Mouse (Mus musculus) CD4-positive, CD25-positive, alpha-beta regulatory T cell, adult 2 months (primary cell): ENCODE results near the gene Gpx4.
"Not testable (repeated sequence)": the region's sequence is repeated elsewhere in the genome, so short reads cannot be mapped to it uniquely, and the experiment has no call there.

ENCODE experiments used
- DNase-seq: peaks from one replicate; pipeline ENCODE4 v3.0.0-alpha.2; 2012; ENCODE audit warnings: low read depth, low spot score

Gene Gpx4

GRCm38 (mm10) chr10:80050244-80050643, 3.3 kb downstream of the Gpx4 start:
- DNase-seq, result peak; percentile 56

- DNase-seq, result no peak
Observed at GRCm38 (mm10) chr10:80050885-80051617, 4.1 kb downstream of the Gpx4 start.

DNA sequence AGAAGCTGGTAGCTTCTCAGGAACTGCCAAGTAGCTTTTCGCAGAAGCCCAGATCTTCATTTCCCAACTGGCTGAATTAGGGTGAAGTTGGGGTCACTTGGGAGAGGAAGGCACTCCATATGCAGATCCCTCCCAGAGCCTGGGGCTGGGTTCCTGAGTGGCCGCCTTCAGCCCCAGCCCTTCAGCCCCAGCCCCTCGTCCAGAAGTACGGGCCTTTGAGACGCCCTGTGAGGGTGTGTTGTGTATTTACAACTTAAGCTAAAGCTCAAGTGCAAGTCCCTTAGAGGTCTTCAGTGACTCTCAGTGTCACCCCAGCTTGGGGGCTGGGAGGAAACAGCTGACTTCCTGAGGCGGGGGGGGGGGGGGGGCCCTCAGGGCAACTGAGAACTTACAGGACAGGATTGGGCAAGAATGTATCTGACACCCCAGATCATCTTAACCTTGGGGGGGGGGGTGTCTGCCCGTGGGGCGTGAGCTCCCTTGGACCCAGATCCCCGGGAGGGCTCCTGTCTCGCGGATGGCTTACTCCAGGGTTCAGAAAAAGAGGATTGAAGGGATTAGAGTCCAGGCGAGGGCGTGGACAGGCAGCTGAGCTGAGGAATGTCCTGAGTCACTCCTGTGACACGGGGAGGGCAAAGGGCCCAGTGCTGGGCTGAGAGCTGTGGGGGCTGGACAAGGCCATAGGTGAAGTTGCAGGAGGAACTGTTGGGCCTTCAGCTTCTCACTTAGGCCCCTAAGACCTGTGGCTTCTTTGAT, 4.8 kb downstream of the Gpx4 start:
- peak; percentile 55 for DNase-seq

- DNase-seq, result no peak
Observed at GRCm38 (mm10) chr10:80052374-80052764, 5.4 kb downstream of the Gpx4 start.

- peak; percentile 100 for DNase-seq
Observed at GRCm38 (mm10) chr10:80053259-80053780, 6.4 kb downstream of the Gpx4 start.

DNA sequence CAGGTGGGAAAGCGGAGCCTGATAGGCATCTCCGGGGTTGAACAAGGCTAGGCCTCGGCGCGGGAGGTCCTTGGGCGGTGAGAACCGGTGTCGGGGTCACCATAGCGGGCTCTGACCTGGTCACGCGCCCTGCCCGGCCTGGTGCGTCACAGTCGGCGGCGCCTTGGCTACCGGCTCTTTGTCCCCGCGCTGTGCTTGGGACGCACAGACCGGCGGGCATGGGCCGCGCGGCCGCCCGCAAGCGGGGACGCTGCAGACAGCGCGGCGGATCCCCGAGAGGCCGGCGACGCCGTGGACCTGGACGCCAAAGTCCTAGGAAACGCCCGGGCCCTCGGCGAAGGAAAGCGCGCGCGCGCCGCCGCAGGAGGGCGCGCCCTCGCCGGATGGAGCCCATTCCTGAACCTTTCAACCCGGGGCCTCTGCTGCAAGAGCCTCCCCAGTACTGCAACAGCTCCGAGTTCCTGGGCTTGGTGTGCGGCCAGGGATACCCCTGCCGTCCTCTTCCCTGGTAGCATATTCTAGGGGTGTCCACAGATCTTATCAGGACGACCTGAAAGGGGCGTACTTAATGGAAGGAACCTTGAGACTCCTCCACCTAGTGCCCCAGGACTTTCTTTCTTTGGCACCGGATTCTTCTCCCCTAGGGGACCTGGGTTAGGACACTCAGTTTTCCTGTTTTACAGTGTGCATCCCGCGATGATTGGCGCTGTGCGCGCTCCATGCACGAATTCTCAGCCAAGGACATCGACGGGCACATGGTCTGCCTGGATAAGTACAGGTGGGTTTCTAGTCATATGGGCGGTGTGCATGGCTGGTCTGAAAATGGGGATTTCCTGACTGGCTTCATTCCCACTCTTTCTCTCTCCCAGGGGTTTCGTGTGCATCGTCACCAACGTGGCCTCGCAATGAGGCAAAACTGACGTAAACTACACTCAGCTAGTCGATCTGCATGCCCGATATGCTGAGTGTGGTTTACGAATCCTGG, 7.2 kb downstream of the Gpx4 start:
- DNase-seq, result peak; percentile 76

DNA sequence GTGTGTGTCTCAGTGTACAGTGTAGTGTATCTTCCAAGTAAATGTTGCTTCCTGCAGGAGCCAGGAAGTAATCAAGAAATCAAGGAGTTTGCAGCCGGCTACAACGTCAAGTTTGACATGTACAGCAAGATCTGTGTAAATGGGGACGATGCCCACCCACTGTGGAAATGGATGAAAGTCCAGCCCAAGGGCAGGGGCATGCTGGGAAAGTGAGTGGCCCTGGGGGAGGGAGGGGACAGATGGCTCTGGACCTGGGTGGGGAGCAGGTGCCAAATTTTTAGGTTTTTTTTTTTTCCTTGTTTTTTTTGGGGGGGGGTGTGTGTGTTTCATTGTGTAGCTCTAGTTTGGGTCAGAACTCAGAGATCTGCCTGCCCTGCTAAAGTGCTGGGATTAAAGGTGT, 7.9 kb downstream of the Gpx4 start:
- DNase-seq, result not testable (repeated sequence)

DNA sequence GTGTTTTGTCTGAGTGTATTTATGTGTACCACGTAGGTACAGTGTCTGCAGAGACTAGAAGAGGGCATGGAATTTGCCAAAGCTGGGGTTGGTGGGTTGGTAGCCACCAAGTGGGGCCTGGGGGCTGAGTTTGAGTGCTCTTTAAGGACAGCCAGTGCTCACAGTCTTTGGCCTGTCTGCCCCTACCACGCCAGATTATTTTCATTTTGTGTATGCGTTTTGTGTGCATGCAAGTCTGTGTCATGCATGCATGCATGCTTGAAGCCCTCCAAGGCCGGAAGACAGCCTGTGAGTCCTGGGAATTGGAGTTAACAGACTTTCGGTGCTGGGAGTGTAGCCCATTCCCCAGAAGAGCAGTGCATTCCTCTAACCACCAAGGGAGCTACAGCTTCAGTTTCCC, 8.4 kb downstream of the Gpx4 start:
- no peak for DNase-seq

DNA sequence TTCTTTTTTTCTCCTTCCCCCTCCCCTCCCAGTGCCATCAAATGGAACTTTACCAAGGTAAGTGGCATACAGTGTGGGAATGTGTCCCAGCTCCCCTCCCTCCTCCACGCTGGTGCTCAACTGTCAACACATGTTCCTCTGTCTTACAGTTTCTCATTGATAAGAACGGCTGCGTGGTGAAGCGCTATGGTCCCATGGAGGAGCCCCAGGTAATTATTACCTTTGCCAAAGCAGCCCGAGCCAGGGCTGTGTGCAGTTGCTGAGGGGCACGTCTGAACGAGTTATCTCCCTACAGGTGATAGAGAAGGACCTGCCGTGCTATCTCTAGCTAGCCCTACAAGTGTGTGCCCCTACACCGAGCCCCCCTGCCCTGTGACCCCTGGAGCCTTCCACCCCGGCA, 8.9 kb downstream of the Gpx4 start:
- DNase-seq, result no peak

GRCm38 (mm10) chr10:80056506-80056905, 9.5 kb downstream of the Gpx4 start:
- DNase-seq, result no peak

DNA sequence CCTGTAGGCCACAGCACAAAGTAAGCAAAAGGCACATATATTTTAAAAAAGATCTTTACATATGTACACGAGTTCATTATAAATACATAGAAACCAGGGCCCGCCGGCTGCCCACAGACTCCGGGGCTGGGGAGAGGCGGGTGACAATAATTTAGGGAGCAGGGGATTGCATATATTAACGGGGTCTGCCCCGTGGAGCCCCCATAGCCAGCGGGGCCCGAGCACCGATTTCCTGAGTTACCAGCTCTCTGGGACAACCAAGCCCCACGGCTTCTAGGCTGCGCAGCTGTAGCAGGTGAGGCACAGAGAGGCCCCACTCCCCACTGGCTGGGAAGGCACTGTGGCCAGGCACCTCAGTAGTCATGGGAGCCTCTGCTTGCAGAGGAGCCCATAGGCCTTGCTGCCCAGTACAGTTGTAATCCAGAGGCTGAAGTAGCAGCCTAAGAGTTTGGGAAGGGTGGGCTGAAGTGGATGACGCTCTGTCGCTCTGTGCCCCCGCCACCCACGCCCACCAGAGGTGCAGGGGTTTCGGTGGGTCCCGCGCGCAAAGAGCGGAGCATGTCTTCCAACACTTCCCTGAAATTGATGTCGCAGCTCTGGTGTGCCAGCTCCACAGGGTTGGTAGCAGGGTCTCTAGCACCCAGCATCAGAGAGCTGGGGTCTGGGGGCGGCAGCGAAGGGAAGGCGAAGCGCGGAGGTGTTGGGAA, 10.2 kb downstream of the Gpx4 start:
- no peak for DNase-seq

GRCm38 (mm10) chr10:80057683-80058326, 10.8 kb downstream of the Gpx4 start:
- DNase-seq, result no peak

DNA sequence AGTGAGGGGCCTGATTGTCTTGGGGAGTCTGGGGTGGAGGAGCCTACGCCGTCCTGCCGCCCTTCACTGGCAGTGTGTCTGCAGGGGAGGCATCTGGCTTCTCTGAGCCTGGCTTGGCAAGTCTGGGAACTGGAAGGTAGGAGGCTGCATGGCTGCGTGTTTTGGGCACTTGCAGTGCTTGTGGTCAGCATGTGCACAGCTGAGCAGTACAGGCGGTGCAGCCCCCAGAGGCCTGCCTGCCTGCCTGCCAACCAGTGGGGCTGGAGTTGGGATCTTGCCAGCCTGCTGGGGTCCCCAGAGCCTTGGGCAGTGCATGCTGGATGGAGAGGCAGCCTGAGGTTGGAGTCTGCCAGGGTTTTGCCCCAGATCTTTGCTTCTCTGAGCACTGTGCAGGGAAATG, 16.1 kb downstream of the Gpx4 start:
- DNase-seq, result no peak

- peak; percentile 52 for DNase-seq
Observed at GRCm38 (mm10) chr10:80063877-80064650, 17.1 kb downstream of the Gpx4 start.

- DNase-seq, result no peak
Observed at GRCm38 (mm10) chr10:80069251-80069650, 22.3 kb downstream of the Gpx4 start.

GRCm38 (mm10) chr10:80069948-80070450, 23.0 kb downstream of the Gpx4 start:
- no peak for DNase-seq

DNA sequence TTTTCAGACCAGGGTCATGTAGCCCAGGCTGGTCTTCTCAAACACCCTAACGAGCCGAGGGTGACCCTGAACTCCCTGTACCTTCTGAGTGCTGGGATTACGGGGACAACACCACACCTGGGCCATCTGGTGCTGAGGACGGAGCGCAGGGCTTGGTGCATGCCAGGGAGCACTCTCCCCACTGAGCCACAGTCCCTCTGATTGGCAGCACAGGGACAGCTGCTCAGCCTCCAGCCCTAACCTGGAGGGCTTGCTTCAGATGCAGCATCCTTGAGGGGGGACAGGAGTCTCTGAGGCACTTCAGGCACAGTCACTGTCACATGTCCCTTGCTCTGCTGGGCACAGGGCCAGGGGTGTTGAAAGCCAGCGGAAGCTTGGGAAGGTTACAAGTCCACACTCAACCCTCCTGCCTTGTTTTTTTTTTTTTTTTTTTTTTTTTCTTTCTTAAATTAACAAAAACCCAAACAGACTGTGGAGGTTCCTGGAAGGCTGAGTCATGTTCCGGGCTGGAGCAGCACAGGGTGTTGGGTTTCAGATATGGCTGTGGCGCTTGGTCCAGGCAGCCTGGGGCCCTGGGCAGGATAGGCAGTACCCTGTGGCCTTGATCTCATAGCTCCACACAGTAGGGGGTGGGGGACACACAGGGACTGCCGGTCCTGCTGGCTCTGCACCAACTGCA, 24.0 kb downstream of the Gpx4 start:
- DNase-seq, result no peak

DNA sequence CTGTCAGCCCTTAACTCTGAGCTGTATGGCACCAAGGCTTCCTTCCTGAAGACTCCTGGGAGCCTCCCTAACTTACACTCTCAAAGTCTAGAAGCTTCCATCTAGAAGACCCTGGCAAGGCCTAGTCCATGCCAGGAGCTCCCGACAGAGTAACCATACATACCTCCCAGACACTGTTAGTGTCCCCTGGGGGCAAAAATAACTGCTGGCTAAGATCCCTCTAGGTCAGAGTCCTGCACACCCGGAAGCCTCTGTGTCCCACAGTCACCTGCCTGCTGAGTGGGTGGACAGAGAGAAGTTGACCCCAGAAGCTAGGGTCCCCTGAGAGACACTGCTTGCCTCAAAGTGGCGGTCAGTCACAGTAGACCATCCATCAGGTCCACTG, 24.5 kb downstream of the Gpx4 start:
- DNase-seq, result no peak
